Mouse (Mus musculus) MEL (cell line): ENCODE measurements around the gene Lrrfip1. TPM values are rescaled to one million over a fixed set of nuclear protein-coding genes. Genes with fewer than 3 reads are reported as not detected.

ENCODE experiments used
- DNase-seq: peaks from one replicate; pipeline ENCODE4 v3.0.0; 2011; ENCODE audit warnings: low read depth, low spot score
- H3K27ac ChIP-seq: 2 replicates; pipeline ENCODE4 v1.5.1; 2012; ENCODE audit warnings: low read depth, mild to moderate bottlenecking, control low read depth, low read length, moderate library complexity; ENCODE audit not compliant: control insufficient read depth
- H3K27me3 ChIP-seq, 2 experiments: fragments of 150-350 bp in 1 of 2; sonication (generic) in 1 of 2; 2 replicates each; pipeline ENCODE4 v1.6.1; 2012; ENCODE audit warnings: low read length in 2 of 2, mild to moderate bottlenecking in 2 of 2, improper control_type of control experiment in 1 of 2, moderate library complexity in 1 of 2; ENCODE audit not compliant: insufficient read depth in 2 of 2, control insufficient read depth in 1 of 2
- H3K36me3 ChIP-seq, 2 experiments: 2 replicates each; pipeline ENCODE4 v1.6.1; 2012 to 2014; ENCODE audit warnings: low read length in 2 of 2, improper control_type of control experiment in 1 of 2, inconsistent platforms in 1 of 2, mild to moderate bottlenecking in 1 of 2; ENCODE audit not compliant: insufficient read depth in 2 of 2, control insufficient read depth in 1 of 2
- H3K4me1 ChIP-seq, 2 experiments: fragments of 150-350 bp in 1 of 2; sonication (generic) in 1 of 2; 2 replicates each; pipeline ENCODE4 v1.6.1; 2012; ENCODE audit warnings: low read length in 2 of 2, improper control_type of control experiment in 1 of 2, mild to moderate bottlenecking in 1 of 2; ENCODE audit not compliant: insufficient read depth in 2 of 2, control insufficient read depth in 1 of 2
- H3K4me3 ChIP-seq, 2 experiments: fragments of 150-350 bp in 1 of 2; sonication (generic) in 1 of 2; 2 replicates each; pipeline ENCODE4 v1.5.1; 2012; ENCODE audit warnings: low read depth in 2 of 2, low read length in 2 of 2, mild to moderate bottlenecking in 2 of 2, moderate library complexity in 2 of 2, control low read depth in 1 of 2, improper control_type of control experiment in 1 of 2; ENCODE audit not compliant: control insufficient read depth in 1 of 2, insufficient read depth in 1 of 2
- H3K79me2 ChIP-seq: 2 replicates; pipeline ENCODE4 v1.6.1; 2012; ENCODE audit warnings: mild to moderate bottlenecking, low read length, moderate library complexity; ENCODE audit not compliant: control insufficient read depth, poor library complexity, insufficient read depth
- H3K9ac ChIP-seq: 2 replicates; pipeline ENCODE4 v1.6.1; 2012; ENCODE audit warnings: low read depth, mild to moderate bottlenecking, control low read depth, low read length, moderate library complexity; ENCODE audit not compliant: control insufficient read depth, poor library complexity, severe bottlenecking
- H3K9me3 ChIP-seq: fragments of 150-350 bp; sonication (generic); replicated peaks from 2 replicates; pipeline ENCODE4 v1.6.1; 2012; ENCODE audit warnings: mild to moderate bottlenecking, low read length, improper control_type of control experiment, moderate library complexity; ENCODE audit not compliant: insufficient read depth
- CTCF ChIP-seq, 3 experiments: IDR thresholded peaks in 2 of 3; conservative IDR thresholded peaks in 1 of 3; 2 replicates each; pipeline ENCODE4 v1.5.1; 2011 to 2012; ENCODE audit warnings: low read length in 3 of 3, low read depth in 2 of 3, mild to moderate bottlenecking in 2 of 3, improper control_type of control experiment in 1 of 3, inconsistent platforms in 1 of 3, mixed read lengths in 1 of 3, moderate library complexity in 1 of 3; ENCODE audit not compliant: control insufficient read depth in 1 of 3, insufficient read depth in 1 of 3, poor library complexity in 1 of 3, severe bottlenecking in 1 of 3
- E2F4 ChIP-seq: IDR thresholded peaks from 2 replicates; pipeline ENCODE4 v1.6.1; 2011; ENCODE audit warnings: low read depth, low read length, improper control_type of control experiment, borderline replicate concordance
- ELF1 ChIP-seq: IDR thresholded peaks from 2 replicates; pipeline ENCODE4 v1.6.1; 2014; ENCODE audit warnings: low read depth, mild to moderate bottlenecking, inconsistent platforms, low read length, improper control_type of control experiment, moderate library complexity
- ETS1 ChIP-seq: IDR thresholded peaks from 2 replicates; pipeline ENCODE4 v1.6.1; 2012; ENCODE audit warnings: low read depth, mild to moderate bottlenecking, inconsistent platforms, low read length, improper control_type of control experiment, moderate library complexity
- GATA1 ChIP-seq: IDR thresholded peaks from 2 replicates; pipeline ENCODE4 v1.6.1; 2011; ENCODE audit warnings: low read depth, low read length, improper control_type of control experiment
- KAT2A ChIP-seq: conservative IDR thresholded peaks from 2 replicates; pipeline ENCODE4 v1.6.1; 2012; ENCODE audit warnings: low read depth, low read length, improper control_type of control experiment, inconsistent platforms
- MAFK ChIP-seq: IDR thresholded peaks from 2 replicates; pipeline ENCODE4 v1.6.1; 2011; ENCODE audit warnings: low read depth, mild to moderate bottlenecking, low read length, improper control_type of control experiment, borderline replicate concordance
- MEF2A ChIP-seq: IDR thresholded peaks from 2 replicates; pipeline ENCODE4 v1.6.1; 2014; ENCODE audit warnings: low read depth, mild to moderate bottlenecking, inconsistent platforms, low read length, improper control_type of control experiment; ENCODE audit not compliant: poor library complexity, insufficient replicate concordance, severe bottlenecking; ENCODE audit errors: extremely low read depth
- POLR2AphosphoS5 ChIP-seq: IDR thresholded peaks from 2 replicates; pipeline ENCODE4 v1.6.1; 2012; ENCODE audit warnings: low read depth, borderline replicate concordance, mild to moderate bottlenecking, inconsistent platforms, low read length, moderate library complexity, mixed read lengths
- RAD21 ChIP-seq: IDR thresholded peaks from 2 replicates; pipeline ENCODE4 v1.6.1; 2011; ENCODE audit warnings: mild to moderate bottlenecking, low read depth, low read length, improper control_type of control experiment
- SMC3 ChIP-seq: IDR thresholded peaks from 2 replicates; pipeline ENCODE4 v1.6.1; 2011; ENCODE audit warnings: low read depth, low read length, improper control_type of control experiment
- TAL1 ChIP-seq: IDR thresholded peaks from 2 replicates; pipeline ENCODE4 v1.6.1; 2012; ENCODE audit warnings: mild to moderate bottlenecking, inconsistent platforms, low read length, moderate library complexity, mixed read lengths
- TCF12 ChIP-seq: IDR thresholded peaks from 2 replicates; pipeline ENCODE4 v1.6.1; 2014; ENCODE audit warnings: low read depth, mild to moderate bottlenecking, inconsistent platforms, low read length, improper control_type of control experiment, moderate library complexity
- USF2 ChIP-seq, 2 experiments: IDR thresholded peaks; 2 replicates each; pipeline ENCODE4 v1.6.1; 2011 to 2012; ENCODE audit warnings: improper control_type of control experiment in 2 of 2, low read length in 2 of 2, borderline replicate concordance in 1 of 2, inconsistent platforms in 1 of 2, low read depth in 1 of 2, mild to moderate bottlenecking in 1 of 2; ENCODE audit not compliant: insufficient read depth in 1 of 2
- ZKSCAN1 ChIP-seq: IDR thresholded peaks from 2 replicates; pipeline ENCODE4 v1.6.1; 2012; ENCODE audit warnings: low read depth, mild to moderate bottlenecking, inconsistent platforms, low read length, improper control_type of control experiment, moderate library complexity
- ZNF384 ChIP-seq: IDR thresholded peaks from 2 replicates; pipeline ENCODE4 v1.6.1; 2012; ENCODE audit warnings: low read depth, mild to moderate bottlenecking, inconsistent platforms, low read length, improper control_type of control experiment
- polyA plus RNA-seq, 2 experiments: library from polyadenylated mRNA; stranded (reverse) in 1 of 2; unstranded in 1 of 2; fragments of >175 nt in 1 of 2; fragments of >200 nt in 1 of 2; gene quantifications; 2 replicates each; pipeline versions ENCODE4 v1.2.1 to v1.2.4; 2012; ENCODE audit warnings: low replicate concordance in 2 of 2, low read depth in 1 of 2; ENCODE audit not compliant: insufficient read length in 2 of 2, insufficient read depth in 1 of 2, missing spikeins in 1 of 2
- total RNA-seq: library from RNA; depleted of rRNA; stranded (reverse); fragments of 300-350 nt; gene quantifications from 2 replicates; pipeline ENCODE4 v1.2.3, GENCODE M21; 2012

The Lrrfip1 gene
- total and polyA plus RNA-seq, 3 experiments: 12.9 to 15.4 TPM; not detected in 1

GRCm38 (mm10) chr1:91019346-91019745 lies 20.8 kb downstream of the Lrrfip1 start (continued):
- TF ChIP-seq POLR2AphosphoS5: no peak
- no peak for TF ChIP-seq ELF1
- TF ChIP-seq MAFK: no peak
- no peak for TF ChIP-seq E2F4

GRCm38 (mm10) chr1:91021304-91021703 lies 22.8 kb downstream of the Lrrfip1 start:
- Histone ChIP-seq H3K4me1 (peaks cover 0 to 2% of the 10 kb centered on the region in 2 experiments; a peak in 1 of 4 replicates), H3K36me3 (no peaks in the 10 kb centered on the region; a peak in 1 of 4 replicates), H3K79me2 (no peaks in the 10 kb centered on the region), H3K9me3 (no peaks in the 10 kb centered on the region), H3K4me3 (no peak overlapping the region), H3K27ac (no peak overlapping the region), H3K27me3 (no peaks in the 10 kb centered on the region), H3K9ac (no peak overlapping the region)
- TF ChIP-seq RAD21 (peak; percentile 15; the same call in 1 of the 2 replicates), ETS1 (no peak), ZNF384 (no peak), USF2 (IDR thresholded peaks at IDR 0.05; ENCODE audit: borderline replicate concordance in 1 of 2, insufficient read depth in 1 of 2, low read depth in 1 of 2, low read length in 2 of 2) (no peak), CTCF (IDR thresholded peaks at IDR 0.05 in 2 of 3, conservative IDR thresholded peaks at IDR 0.05 in 1 of 3; ENCODE audit: control insufficient read depth in 1 of 3, insufficient read depth in 1 of 3, low read depth in 2 of 3, low read length in 3 of 3, poor library complexity in 1 of 3, severe bottlenecking in 1 of 3) (peak; percentile 46 to 56 (median 48)), ZKSCAN1 (no peak), TAL1 (no peak), MEF2A (no peak), TCF12 (no peak), SMC3 (peak; percentile 34), KAT2A (no peak), GATA1 (no peak)
- DNase-seq: no peak

DNA sequence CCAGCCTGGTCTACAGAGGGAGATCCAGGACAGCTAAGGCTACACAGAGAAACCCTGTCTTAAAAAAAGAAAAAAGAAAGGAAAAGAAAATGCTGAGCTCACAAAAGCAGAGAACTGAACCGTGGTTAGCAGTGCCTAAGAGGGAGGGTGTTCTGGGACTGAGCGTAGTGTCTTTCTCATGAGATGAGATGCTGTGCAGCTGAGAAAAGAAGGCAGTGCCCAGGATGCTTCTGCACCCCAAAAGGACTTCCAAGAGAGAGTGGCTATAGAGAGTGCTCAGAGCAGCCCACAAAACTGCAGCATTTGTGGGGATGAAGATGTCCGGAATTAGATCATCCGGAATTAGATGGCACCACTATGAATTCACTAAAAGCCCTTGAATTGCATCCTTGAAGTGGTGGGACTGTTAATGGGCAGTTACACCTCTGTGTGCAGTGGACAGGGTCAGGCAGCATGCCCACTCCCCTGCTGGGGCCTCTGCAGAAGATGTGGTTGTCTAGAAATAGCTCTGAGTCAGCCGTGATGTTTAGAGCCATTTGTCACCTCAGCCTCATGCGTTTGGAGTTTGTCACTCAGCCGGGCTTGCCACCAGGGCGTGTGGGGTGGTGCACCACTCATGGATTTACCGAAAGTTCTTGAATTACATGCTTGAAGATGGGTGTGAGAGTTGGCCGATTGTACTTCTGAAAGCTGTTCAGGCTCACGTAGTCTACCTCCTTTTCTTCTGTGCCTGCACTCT lies 23.8 kb downstream of the Lrrfip1 start:
- no peaks in the 10 kb centered on the region for H3K9me3 ChIP-seq
- no peak for TF ChIP-seq TAL1
- TF ChIP-seq GATA1: no peak
- no peak for TF ChIP-seq KAT2A

More for the DNA sequence above, 23.8 kb downstream of the Lrrfip1 start:
- Histone ChIP-seq H3K4me1 (peaks cover 0 to 2% of the 10 kb centered on the region in 2 experiments; a peak in 1 of 4 replicates), H3K79me2 (no peaks in the 10 kb centered on the region), H3K27ac (no peak overlapping the region), H3K36me3 (no peaks in the 10 kb centered on the region; a peak in 1 of 4 replicates), H3K27me3 (no peaks in the 10 kb centered on the region), H3K9ac (no peak overlapping the region), H3K4me3 (no peak overlapping the region)
- no peak for DNase-seq
